Mouse (Mus musculus) midbrain, embryonic 14.5 days (tissue): ENCODE data around the gene Rnf146. TPM values are rescaled to one million over a fixed set of nuclear protein-coding genes. Genes with fewer than 3 reads are reported as not detected.

ENCODE experiments used
- ATAC-seq: fragments of 200-750 bp; cut with Nextera tagmentation; 2 replicates; pipeline ENCODE4 v1.8.0; 2017; ENCODE audit warnings: moderate number of reproducible peaks, moderate library complexity; ENCODE audit not compliant: low FRiP score, low TSS enrichment
- DNase-seq: peaks from one replicate; pipeline ENCODE4 v3.0.0-alpha.2; 2015
- H3K27ac ChIP-seq: fragments of 300-500 bp; sonication (generic); replicated peaks from 2 replicates; pipeline ENCODE4 v1.5.1; 2014; ENCODE audit warnings: mild to moderate bottlenecking, low read depth, low read length, moderate library complexity
- H3K27me3 ChIP-seq: fragments of 300-500 bp; sonication (generic); 2 replicates; pipeline ENCODE4 v1.6.1; 2014; ENCODE audit warnings: low read length, control low read depth, mixed read lengths; ENCODE audit not compliant: control insufficient read depth, insufficient read depth
- H3K36me3 ChIP-seq: fragments of 300-500 bp; sonication (generic); 2 replicates; pipeline ENCODE4 v1.6.1; 2014; ENCODE audit warnings: low read length, control low read depth; ENCODE audit not compliant: control insufficient read depth, insufficient read depth
- H3K4me1 ChIP-seq: fragments of 300-500 bp; sonication (generic); 2 replicates; pipeline ENCODE4 v1.6.1; 2014; ENCODE audit warnings: mild to moderate bottlenecking, antibody characterized with exemption, low read length, control low read depth; ENCODE audit not compliant: control insufficient read depth, insufficient read depth
- H3K4me2 ChIP-seq: fragments of 300-500 bp; sonication (generic); 2 replicates; pipeline ENCODE4 v1.6.1; 2014; ENCODE audit warnings: mild to moderate bottlenecking, low read length, moderate library complexity
- H3K4me3 ChIP-seq: fragments of 300-500 bp; sonication (generic); replicated peaks from 2 replicates; pipeline ENCODE4 v1.5.1; 2014; ENCODE audit warnings: low read depth, low read length
- H3K9ac ChIP-seq: fragments of 300-500 bp; sonication (generic); replicated peaks from 2 replicates; pipeline ENCODE4 v1.6.1; 2014; ENCODE audit warnings: mild to moderate bottlenecking, low read length, moderate library complexity
- H3K9me3 ChIP-seq: fragments of 300-500 bp; sonication (generic); 2 replicates; pipeline ENCODE4 v1.6.1; 2016; ENCODE audit warnings: low read length, control low read depth, mixed read lengths; ENCODE audit not compliant: control insufficient read depth
- WGBS: fragments of 180-500 bp; shearing (Covaris S2); extraction: QIAGEN DNeasy Blood & Tissue Kit; methylation state at CpG from one replicate; pipeline ENCODE4 v1.1.7; 2014; 5-methylcytosine and 5-hydroxymethylcytosine counted together
- polyA plus RNA-seq: library from polyadenylated mRNA; unstranded; fragments of >200 nt; fragmentation: Nextera tagmentation; extraction: Ambion mirVana; gene quantifications from 2 replicates; pipeline ENCODE4 v1.2.1, GENCODE M21; 2014

Gene Rnf146
- polyA plus RNA-seq, 1 experiment from 2014 or later: 78.4 TPM

- H3K4me1 ChIP-seq: peaks cover 21% of the 10 kb centered on the region
- H3K36me3 ChIP-seq: peaks cover 22% of the 10 kb centered on the region
- no peak overlapping the region for H3K27ac ChIP-seq
- no peak overlapping the region for H3K4me2 ChIP-seq
- ATAC-seq (no peak), DNase-seq (no peak)
- no peak overlapping the region for H3K9ac ChIP-seq
- no peaks in the 10 kb centered on the region for H3K27me3 ChIP-seq
- H3K4me3 ChIP-seq: no peak overlapping the region
- no peaks in the 10 kb centered on the region for H3K9me3 ChIP-seq
- WGBS: 60% methylated on average over 3 of the region's 3 CpGs
Measured at GRCm38 (mm10) chr10:29352575-29352974, 9.7 kb downstream of the Rnf146 start.

GRCm38 (mm10) chr10:29351420-29351819, 10.8 kb downstream of the Rnf146 start:
- Histone ChIP-seq H3K9me3 (no peaks in the 10 kb centered on the region), H3K4me1 (peaks cover 13% of the 10 kb centered on the region; the same call in 1 of the 2 replicates), H3K4me3 (no peak overlapping the region), H3K36me3 (peaks cover 34% of the 10 kb centered on the region), H3K4me2 (no peak overlapping the region), H3K27me3 (no peaks in the 10 kb centered on the region), H3K27ac (no peak overlapping the region), H3K9ac (no peak overlapping the region)
- 96% methylated on average over 2 of the region's 2 CpGs for WGBS
- no peak for DNase-seq
- no peak for ATAC-seq

- no peak for ATAC-seq
- H3K4me1 ChIP-seq: no peaks in the 10 kb centered on the region
- no peak overlapping the region for H3K27ac ChIP-seq
- H3K36me3 ChIP-seq: peaks cover 52% of the 10 kb centered on the region
- no peaks in the 10 kb centered on the region for H3K27me3 ChIP-seq
- no peak for DNase-seq
- 97% methylated on average over 7 of the region's 7 CpGs for WGBS
- H3K9me3 ChIP-seq: no peaks in the 10 kb centered on the region
- no peak overlapping the region for H3K9ac ChIP-seq
- no peak overlapping the region for H3K4me2 ChIP-seq
- no peak overlapping the region for H3K4me3 ChIP-seq
Measured at GRCm38 (mm10) chr10:29346638-29347037, 15.6 kb downstream of the Rnf146 start.

GRCm38 (mm10) chr10:29344232-29344631, 18.0 kb downstream of the Rnf146 start:
- Histone ChIP-seq H3K9ac (no peak overlapping the region), H3K4me3 (no peak overlapping the region), H3K27ac (no peak overlapping the region), H3K27me3 (no peaks in the 10 kb centered on the region), H3K4me1 (no peaks in the 10 kb centered on the region), H3K36me3 (peaks cover 45% of the 10 kb centered on the region), H3K9me3 (no peaks in the 10 kb centered on the region), H3K4me2 (no peak overlapping the region)
- no peak for ATAC-seq
- WGBS: 96% methylated on average over 4 of the region's 4 CpGs
- DNase-seq: no peak

- H3K27me3 ChIP-seq: no peaks in the 10 kb centered on the region
- H3K4me3 ChIP-seq: no peak overlapping the region
- 0 out of 2 replicates have a peak, but pooled peaks have one; percentile 44 for ATAC-seq
- 54% methylated on average over 4 of the region's 4 CpGs for WGBS
- H3K9ac ChIP-seq: no peak overlapping the region
- H3K4me2 ChIP-seq: no peak overlapping the region
- no peaks in the 10 kb centered on the region for H3K9me3 ChIP-seq
- peak; percentile 86 for DNase-seq
- 0 out of 2 replicates have a peak, but pooled peaks cover 2% of the 10 kb centered on the region for H3K36me3 ChIP-seq
- no peaks in the 10 kb centered on the region for H3K4me1 ChIP-seq
- no peak overlapping the region for H3K27ac ChIP-seq
Measured at GRCm38 (mm10) chr10:29338355-29339056, 23.7 kb downstream of the Rnf146 start.

GRCm38 (mm10) chr10:29333836-29334235, 28.4 kb downstream of the Rnf146 start:
- no peaks in the 10 kb centered on the region for H3K27me3 ChIP-seq
- H3K9me3 ChIP-seq: no peaks in the 10 kb centered on the region
- H3K4me2 ChIP-seq: no peak overlapping the region
- H3K9ac ChIP-seq: no peak overlapping the region
- H3K36me3 ChIP-seq: no peaks in the 10 kb centered on the region
- WGBS: 87% methylated on average over 4 of the region's 4 CpGs
- H3K4me3 ChIP-seq: no peak overlapping the region
- ATAC-seq (no peak), DNase-seq (no peak)
- no peaks in the 10 kb centered on the region for H3K4me1 ChIP-seq
- H3K27ac ChIP-seq: no peak overlapping the region

- Histone ChIP-seq H3K9ac (no peak overlapping the region), H3K27me3 (no peaks in the 10 kb centered on the region), H3K36me3 (no peaks in the 10 kb centered on the region), H3K27ac (no peak overlapping the region), H3K4me3 (no peak overlapping the region), H3K9me3 (no peaks in the 10 kb centered on the region), H3K4me2 (no peak overlapping the region), H3K4me1 (no peaks in the 10 kb centered on the region)
- 94% methylated on average over 2 of the region's 2 CpGs for WGBS
- ATAC-seq (no peak), DNase-seq (no peak)
Measured at GRCm38 (mm10) chr10:29324817-29325216, 37.4 kb downstream of the Rnf146 start.

- Histone ChIP-seq H3K36me3 (0 out of 2 replicates have a peak, but pooled peaks cover 2% of the 10 kb centered on the region), H3K4me3 (peak overlapping the region; percentile 58), H3K9me3 (no peaks in the 10 kb centered on the region), H3K9ac (peak overlapping the region; percentile 62; the same call in 1 of the 2 replicates), H3K27me3 (no peaks in the 10 kb centered on the region), H3K4me1 (peaks cover 12% of the 10 kb centered on the region), H3K27ac (no peak overlapping the region), H3K4me2 (peak overlapping the region; percentile 71)
- no peak for DNase-seq
- WGBS: 39% methylated on average over 5 of the region's 5 CpGs
- ATAC-seq: no peak
Measured at GRCm38 (mm10) chr10:29313905-29314304, 48.3 kb downstream of the Rnf146 start.

- H3K27me3 ChIP-seq: no peaks in the 10 kb centered on the region
- peak within 1 kb of the TSS; percentile 81 for H3K27ac ChIP-seq
- ATAC-seq (peak; percentile 99), DNase-seq (peak; percentile 97)
- peak within 1 kb of the TSS; percentile 62 for H3K9ac ChIP-seq
- H3K4me2 ChIP-seq: peak within 1 kb of the TSS; percentile 71
- peak within 1 kb of the TSS; percentile 58 for H3K4me3 ChIP-seq
- 0 out of 2 replicates have a peak, but pooled peaks cover 2% of the 10 kb centered on the region for H3K36me3 ChIP-seq
- H3K9me3 ChIP-seq: no peaks in the 10 kb centered on the region
- WGBS: under 1% methylated on average over 49 of the region's 49 CpGs
- peaks cover 12% of the 10 kb centered on the region for H3K4me1 ChIP-seq
Measured at GRCm38 (mm10) chr10:29313064-29313638, 49.1 kb downstream of the Rnf146 start, which contains the start of gene Echdc1. Gene Echdc1 (plus strand): TSS chr10:29313166.
